Mouse (Mus musculus) cerebellum, adult 9-10 months (tissue): Measurements from ENCODE around the gene Gm3685.
"Not testable (repeated sequence)": the region's sequence is repeated elsewhere in the genome, so short reads cannot be mapped to it uniquely, and the experiment has no call there.

Source experiments
- DNase-seq: peaks from one replicate; pipeline ENCODE4 v3.0.0; 2022

The Gm3685 gene

DNA sequence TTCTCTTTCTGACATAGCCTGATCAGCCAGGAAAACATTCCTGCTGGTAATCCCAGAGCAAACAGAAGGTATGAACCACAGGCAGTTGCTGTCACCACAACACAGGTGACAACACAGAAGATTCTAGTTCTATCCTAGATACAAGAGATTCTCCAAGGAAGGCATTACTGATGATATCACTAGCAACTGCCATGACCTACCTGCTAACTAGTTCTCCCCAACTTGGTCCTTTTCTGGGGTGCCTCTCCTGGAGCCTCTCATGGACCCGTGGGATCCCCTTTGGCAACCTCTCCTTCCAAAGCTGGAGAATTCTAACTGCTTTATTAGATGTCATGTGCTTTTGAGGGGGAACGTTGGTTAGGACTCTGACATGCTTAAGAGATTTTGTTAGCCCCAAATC lies at the start of gene Gm3685:
Gm3685 (minus strand) TSS at position 101 of the 400 bp plus-strand sequence.
- DNase-seq: not testable (repeated sequence)

DNA sequence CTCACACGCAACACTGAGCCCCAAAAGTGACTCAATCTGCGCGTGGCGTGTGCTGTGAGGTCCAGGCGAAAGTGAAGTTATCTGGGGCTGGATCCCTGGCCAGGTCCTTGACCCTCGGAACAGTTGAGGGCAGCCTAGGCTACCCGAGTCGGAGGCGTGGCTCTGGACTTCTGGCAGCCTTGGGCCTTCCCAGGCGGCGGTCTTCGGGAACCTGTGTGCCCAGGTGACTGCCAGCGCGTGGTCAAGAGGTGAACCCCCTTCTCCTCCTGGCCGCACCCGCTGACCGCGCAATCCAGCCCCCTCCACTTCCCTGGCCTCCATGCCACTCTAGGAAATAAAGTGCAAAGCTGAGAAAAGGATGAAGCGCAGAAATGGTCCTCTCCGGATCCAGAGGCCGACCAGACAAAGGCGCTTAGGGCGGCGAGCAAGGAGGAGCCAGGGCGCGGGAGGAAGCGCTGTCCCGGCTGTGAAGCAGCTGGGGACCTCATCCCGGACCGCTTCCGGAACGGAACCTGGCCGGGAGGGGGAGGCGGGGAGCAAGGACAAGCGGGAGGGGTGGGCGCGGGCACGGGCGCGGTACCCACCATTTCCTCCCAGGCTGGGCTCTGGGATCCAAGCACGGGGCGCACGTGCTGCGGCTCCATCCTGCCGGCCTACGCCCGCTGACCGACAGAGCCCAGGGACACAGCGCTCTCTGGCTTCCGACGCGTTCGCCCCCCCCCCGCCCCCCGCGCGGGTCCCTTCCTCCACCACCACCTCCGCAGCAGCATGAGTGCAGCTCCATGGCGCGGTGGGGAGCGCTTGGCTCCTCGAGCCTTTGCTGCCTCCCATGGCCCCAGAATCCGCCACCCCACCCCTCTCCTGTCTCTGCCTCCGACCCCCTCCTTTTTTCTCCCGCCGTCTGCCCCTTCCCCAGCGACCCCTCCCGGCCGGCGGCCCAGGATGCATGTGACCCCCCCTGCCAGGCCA lies 17.7 kb downstream of the Gm3685 start, which contains the start of gene Gm10406:
Gm10406 (minus strand) TSS at position 669 of the 969 bp plus-strand sequence.
- not testable (repeated sequence) for DNase-seq

DNA sequence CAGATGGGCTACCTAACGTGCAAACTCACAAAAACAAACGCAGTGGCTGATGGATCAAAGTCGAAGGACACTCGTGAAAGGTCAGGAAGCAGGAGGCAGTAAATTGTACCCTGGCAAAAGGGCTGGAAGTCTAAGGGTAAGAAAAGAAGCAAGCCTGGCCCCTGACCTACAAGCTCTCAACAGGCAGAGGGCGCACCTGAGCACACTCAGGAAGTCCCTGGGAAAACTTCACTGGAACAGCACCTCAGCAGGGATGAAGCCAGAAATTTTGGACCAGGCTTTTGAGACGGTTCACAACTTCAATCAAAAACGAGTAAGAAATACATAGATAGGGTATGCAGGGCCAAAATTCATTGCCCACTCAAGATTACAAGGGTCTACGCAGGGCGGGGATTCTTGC lies 18.5 kb downstream of the Gm3685 start:
- DNase-seq: not testable (repeated sequence)
